Mouse (Mus musculus): ENCODE results near the gene Pkib. TPM values are rescaled to one million over a fixed set of nuclear protein-coding genes. Genes with fewer than 3 reads are reported as not detected.

Gene Pkib
- polyA plus RNA-seq, 1 experiment from 2014 or later: 1.2 TPM

DNA sequence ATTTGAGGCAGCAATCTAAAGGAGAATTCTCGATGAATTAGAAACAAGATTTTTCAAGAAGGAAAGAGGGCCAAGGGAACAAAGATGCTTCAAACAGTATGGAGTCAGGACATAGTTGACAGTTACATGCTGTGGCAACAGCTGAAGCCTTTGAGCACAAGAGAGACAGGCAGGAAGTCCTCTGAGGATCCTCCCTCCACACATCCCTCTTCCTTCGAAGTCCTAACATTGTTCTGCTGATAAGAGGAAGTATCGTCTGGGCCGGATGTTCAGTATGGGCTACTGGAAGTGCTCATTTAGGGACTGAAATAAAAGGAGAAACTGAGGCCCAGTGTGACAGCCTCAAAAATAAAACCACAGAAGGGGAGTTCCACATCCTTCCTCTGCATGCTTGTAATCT is 5.2 kb downstream of the Pkib start:
- Histone ChIP-seq H3K4me2 (ENCODE audit: low read depth, low read length) (no peak overlapping the region), H3K27me3 (replicated peaks; ENCODE audit: control insufficient read depth, insufficient read depth, low read length) (peaks cover 13% of the 10 kb centered on the region), H3K36me3 (ENCODE audit: control insufficient read depth, insufficient read depth, low read length) (no peaks in the 10 kb centered on the region), H3K9ac (ENCODE audit: low read depth, low read length) (no peak overlapping the region), H3K9me3 (ENCODE audit: control insufficient read depth, low read length) (no peaks in the 10 kb centered on the region), H3K4me3 (ENCODE audit: low read depth, low read length) (no peak overlapping the region), H3K4me1 (ENCODE audit: control insufficient read depth, insufficient read depth, low read length) (peaks cover 5% of the 10 kb centered on the region; the same call in 1 of the 2 replicates), H3K27ac (replicated peaks; ENCODE audit: low read depth, low read length) (no peak overlapping the region)
- 71% methylated on average over 4 of the region's 4 CpGs for WGBS
- DNase-seq (ENCODE audit: low spot score) (no peak), ATAC-seq (ENCODE audit: low read depth) (no peak)

DNA sequence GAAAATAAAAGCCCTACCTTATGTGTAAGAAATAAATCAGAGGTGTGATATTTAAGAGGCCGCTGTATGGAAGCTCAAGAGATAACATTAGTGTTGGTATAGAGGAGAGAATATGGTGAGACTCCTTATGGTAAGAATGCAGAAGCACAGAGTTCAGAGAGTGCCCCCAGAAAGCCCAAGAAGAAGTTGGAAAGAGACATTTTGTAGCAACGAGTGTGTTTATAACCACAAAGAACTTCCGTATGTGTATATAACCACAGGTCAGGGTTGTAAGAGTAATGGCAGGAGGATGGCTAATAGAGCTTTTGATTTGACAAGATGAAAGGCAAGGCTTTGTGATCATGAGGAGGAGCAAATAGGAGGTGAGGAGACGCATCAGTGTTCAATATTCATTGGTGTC is 6.5 kb downstream of the Pkib start:
- WGBS: 83% methylated on average over 4 of the region's 4 CpGs
- DNase-seq (ENCODE audit: low spot score): no peak
- Histone ChIP-seq H3K4me3 (ENCODE audit: low read depth, low read length) (no peak overlapping the region), H3K9me3 (ENCODE audit: control insufficient read depth, low read length) (no peaks in the 10 kb centered on the region), H3K27ac (replicated peaks; ENCODE audit: low read depth, low read length) (no peak overlapping the region), H3K9ac (ENCODE audit: low read depth, low read length) (no peak overlapping the region), H3K36me3 (ENCODE audit: control insufficient read depth, insufficient read depth, low read length) (no peaks in the 10 kb centered on the region), H3K27me3 (replicated peaks; ENCODE audit: control insufficient read depth, insufficient read depth, low read length) (peaks cover under 1% of the 10 kb centered on the region; the same call in 1 of the 2 replicates), H3K4me1 (ENCODE audit: control insufficient read depth, insufficient read depth, low read length) (no peaks in the 10 kb centered on the region), H3K4me2 (ENCODE audit: low read depth, low read length) (no peak overlapping the region)
- ATAC-seq (ENCODE audit: low read depth): no peak

DNA sequence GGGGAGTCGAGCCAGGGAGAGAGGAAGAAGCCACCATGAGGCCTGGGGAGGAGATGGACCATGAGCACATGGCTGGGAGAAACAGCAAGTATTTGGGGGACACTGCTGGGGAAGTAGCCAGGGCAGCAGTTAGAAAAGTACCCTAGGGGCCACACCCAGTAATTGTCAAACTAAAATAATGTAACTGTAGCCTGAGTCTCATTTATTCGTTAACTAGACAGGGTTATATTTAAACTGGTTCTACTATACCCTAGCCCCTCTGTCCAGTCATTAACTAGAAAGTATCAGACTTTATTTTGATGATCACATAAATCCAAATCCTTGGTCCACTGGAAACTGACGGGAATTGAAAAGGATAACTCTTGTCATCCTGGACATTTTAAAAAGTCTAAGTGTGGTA is 7.8 kb downstream of the Pkib start:
- no peak for DNase-seq (ENCODE audit: low spot score)
- Histone ChIP-seq H3K36me3 (ENCODE audit: control insufficient read depth, insufficient read depth, low read length) (no peaks in the 10 kb centered on the region), H3K4me2 (ENCODE audit: low read depth, low read length) (no peak overlapping the region), H3K4me1 (ENCODE audit: control insufficient read depth, insufficient read depth, low read length) (no peaks in the 10 kb centered on the region), H3K27me3 (replicated peaks; ENCODE audit: control insufficient read depth, insufficient read depth, low read length) (no peaks in the 10 kb centered on the region), H3K27ac (replicated peaks; ENCODE audit: low read depth, low read length) (no peak overlapping the region), H3K9ac (ENCODE audit: low read depth, low read length) (no peak overlapping the region), H3K4me3 (ENCODE audit: low read depth, low read length) (no peak overlapping the region), H3K9me3 (ENCODE audit: control insufficient read depth, low read length) (no peaks in the 10 kb centered on the region)
- ATAC-seq (ENCODE audit: low read depth): no peak
- 68% methylated on average over 3 of the region's 3 CpGs for WGBS

DNA sequence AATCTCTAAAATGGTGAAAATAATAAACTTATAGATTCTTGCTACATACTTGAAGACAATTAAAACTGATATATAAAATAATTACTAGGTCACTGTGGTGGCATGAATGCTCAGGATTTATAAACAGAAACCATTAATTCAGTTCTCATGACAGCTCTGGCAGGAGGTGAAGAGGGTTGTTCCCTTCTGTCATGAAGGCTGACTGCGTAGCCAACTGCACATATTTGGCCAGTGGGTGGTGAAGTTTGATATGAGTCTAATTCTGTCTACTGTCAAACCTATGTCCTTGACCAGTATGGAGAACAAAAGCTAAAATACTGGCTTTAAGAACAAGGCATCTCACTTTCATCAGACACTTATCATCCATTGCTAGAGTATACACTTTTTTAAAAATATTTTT is 21.5 kb downstream of the Pkib start:
- Histone ChIP-seq H3K4me2 (ENCODE audit: low read depth, low read length) (no peak overlapping the region), H3K9me3 (ENCODE audit: control insufficient read depth, low read length) (no peaks in the 10 kb centered on the region), H3K27ac (replicated peaks; ENCODE audit: low read depth, low read length) (no peak overlapping the region), H3K27me3 (replicated peaks; ENCODE audit: control insufficient read depth, insufficient read depth, low read length) (no peaks in the 10 kb centered on the region), H3K4me1 (ENCODE audit: control insufficient read depth, insufficient read depth, low read length) (no peaks in the 10 kb centered on the region), H3K9ac (ENCODE audit: low read depth, low read length) (no peak overlapping the region), H3K36me3 (ENCODE audit: control insufficient read depth, insufficient read depth, low read length) (no peaks in the 10 kb centered on the region), H3K4me3 (ENCODE audit: low read depth, low read length) (no peak overlapping the region)
- WGBS: 78% methylated on average over 1 of the region's 1 CpGs
- DNase-seq (ENCODE audit: low spot score) (no peak), ATAC-seq (ENCODE audit: low read depth) (no peak)

DNA sequence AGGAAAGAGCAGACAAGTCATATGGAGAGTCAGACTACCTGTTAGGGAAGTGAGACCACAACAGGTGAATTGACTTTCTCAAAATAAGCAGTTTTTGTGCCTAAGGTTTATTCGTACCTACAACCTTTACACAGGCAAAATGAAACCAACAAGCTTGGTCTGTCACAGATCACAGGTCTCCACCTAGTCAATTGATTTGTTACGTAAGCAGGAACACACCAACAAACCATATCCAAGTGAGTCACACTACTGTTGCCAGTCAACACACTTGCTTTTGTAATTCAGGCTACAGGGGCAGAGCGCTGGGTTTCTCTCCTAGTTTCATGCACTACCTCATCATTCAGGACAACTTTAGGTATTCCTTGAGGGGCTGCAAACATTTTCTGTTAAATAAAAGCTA is 28.7 kb downstream of the Pkib start:
- Histone ChIP-seq H3K9ac (ENCODE audit: low read depth, low read length) (no peak overlapping the region), H3K9me3 (ENCODE audit: control insufficient read depth, low read length) (no peaks in the 10 kb centered on the region), H3K27me3 (replicated peaks; ENCODE audit: control insufficient read depth, insufficient read depth, low read length) (no peaks in the 10 kb centered on the region), H3K4me3 (ENCODE audit: low read depth, low read length) (no peak overlapping the region), H3K27ac (replicated peaks; ENCODE audit: low read depth, low read length) (no peak overlapping the region), H3K36me3 (ENCODE audit: control insufficient read depth, insufficient read depth, low read length) (no peaks in the 10 kb centered on the region), H3K4me2 (ENCODE audit: low read depth, low read length) (no peak overlapping the region), H3K4me1 (ENCODE audit: control insufficient read depth, insufficient read depth, low read length) (no peaks in the 10 kb centered on the region)
- DNase-seq (ENCODE audit: low spot score) (no peak), ATAC-seq (ENCODE audit: low read depth) (no peak)
- 92% methylated on average over 3 of the region's 3 CpGs for WGBS

DNA sequence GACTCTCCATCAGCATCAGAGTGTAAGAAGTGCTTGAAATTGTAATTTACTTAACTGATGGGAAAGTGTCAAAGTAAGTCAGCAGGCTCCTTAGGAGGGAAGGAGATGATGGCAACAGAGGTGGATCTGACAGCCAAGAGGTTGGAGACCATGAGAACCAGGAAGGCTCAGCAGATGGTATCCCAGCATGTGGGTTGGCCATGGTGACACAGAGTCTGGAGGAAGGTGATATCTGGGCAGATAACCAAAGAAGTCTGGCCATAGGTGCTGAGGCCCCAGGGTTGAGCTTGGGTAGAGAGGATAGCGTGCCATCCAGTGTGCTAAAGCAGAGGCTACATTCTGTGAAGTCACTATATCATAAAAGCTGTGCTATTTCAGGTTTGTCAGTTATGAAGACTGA is 32.0 kb downstream of the Pkib start:
- 81% methylated on average over 1 of the region's 1 CpGs for WGBS

DNA sequence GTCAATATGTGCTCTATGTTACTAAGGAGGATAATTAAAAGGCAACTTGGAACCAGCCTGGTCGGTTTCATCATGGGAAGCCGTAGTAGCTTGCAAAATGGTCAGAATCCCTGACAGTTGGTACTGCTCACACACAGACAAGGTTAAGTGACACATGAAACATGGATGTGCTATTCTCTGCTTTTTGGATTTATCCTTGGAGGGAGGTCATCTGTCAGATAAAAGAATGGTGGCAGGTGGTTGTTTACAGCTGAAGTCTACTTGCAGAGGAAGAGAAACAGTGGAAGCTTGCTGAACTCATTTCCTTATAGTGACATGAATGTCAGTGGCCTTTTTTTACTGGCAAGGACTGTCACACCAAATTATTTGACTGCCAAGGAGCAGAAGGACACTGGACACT is 32.5 kb downstream of the Pkib start:
- Histone ChIP-seq H3K4me3 (ENCODE audit: low read depth, low read length) (no peak overlapping the region), H3K27ac (replicated peaks; ENCODE audit: low read depth, low read length) (no peak overlapping the region), H3K4me2 (ENCODE audit: low read depth, low read length) (no peak overlapping the region), H3K9ac (ENCODE audit: low read depth, low read length) (no peak overlapping the region), H3K36me3 (ENCODE audit: control insufficient read depth, insufficient read depth, low read length) (no peaks in the 10 kb centered on the region), H3K9me3 (ENCODE audit: control insufficient read depth, low read length) (no peaks in the 10 kb centered on the region), H3K4me1 (ENCODE audit: control insufficient read depth, insufficient read depth, low read length) (no peaks in the 10 kb centered on the region), H3K27me3 (replicated peaks; ENCODE audit: control insufficient read depth, insufficient read depth, low read length) (no peaks in the 10 kb centered on the region)
- DNase-seq (ENCODE audit: low spot score): no peak
- no peak for ATAC-seq (ENCODE audit: low read depth)
- WGBS: 95% methylated on average over 2 of the region's 2 CpGs

More for the DNA sequence above, 32.0 kb downstream of the Pkib start:
- H3K4me1 ChIP-seq (ENCODE audit: control insufficient read depth, insufficient read depth, low read length): no peaks in the 10 kb centered on the region
- no peak overlapping the region for H3K4me2 ChIP-seq (ENCODE audit: low read depth, low read length)
- H3K27ac ChIP-seq (replicated peaks; ENCODE audit: low read depth, low read length): no peak overlapping the region
- no peak overlapping the region for H3K4me3 ChIP-seq (ENCODE audit: low read depth, low read length)
- DNase-seq (ENCODE audit: low spot score): no peak
- no peaks in the 10 kb centered on the region for H3K27me3 ChIP-seq (replicated peaks; ENCODE audit: control insufficient read depth, insufficient read depth, low read length)
- H3K9me3 ChIP-seq (ENCODE audit: control insufficient read depth, low read length): no peaks in the 10 kb centered on the region
- H3K36me3 ChIP-seq (ENCODE audit: control insufficient read depth, insufficient read depth, low read length): no peaks in the 10 kb centered on the region
- no peak for ATAC-seq (ENCODE audit: low read depth)
- no peak overlapping the region for H3K9ac ChIP-seq (ENCODE audit: low read depth, low read length)

DNA sequence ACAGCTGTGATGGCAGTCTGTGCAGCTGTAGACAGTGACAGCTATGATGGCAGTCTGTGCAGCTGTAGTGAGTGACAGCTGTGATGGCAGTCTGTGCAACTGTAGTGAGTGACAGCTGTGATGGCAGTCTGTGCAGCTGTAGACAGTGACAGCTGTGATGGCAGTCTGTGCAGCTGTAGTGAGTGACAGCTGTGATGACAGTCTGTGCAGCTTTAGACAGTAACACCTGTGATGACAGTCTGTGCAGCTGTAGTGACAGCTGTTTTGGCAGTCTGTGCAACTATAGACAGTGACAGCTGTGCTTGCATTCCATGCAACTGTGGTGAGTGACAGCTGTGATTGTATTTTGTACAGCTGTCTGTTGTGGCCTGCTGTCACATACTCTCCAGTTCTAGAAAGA is 44.0 kb downstream of the Pkib start:
- Histone ChIP-seq H3K27me3 (replicated peaks; ENCODE audit: control insufficient read depth, insufficient read depth, low read length) (no peaks in the 10 kb centered on the region), H3K9me3 (ENCODE audit: control insufficient read depth, low read length) (no peaks in the 10 kb centered on the region), H3K4me3 (ENCODE audit: low read depth, low read length) (no peak overlapping the region), H3K36me3 (ENCODE audit: control insufficient read depth, insufficient read depth, low read length) (no peaks in the 10 kb centered on the region), H3K4me1 (ENCODE audit: control insufficient read depth, insufficient read depth, low read length) (no peaks in the 10 kb centered on the region), H3K27ac (replicated peaks; ENCODE audit: low read depth, low read length) (no peak overlapping the region), H3K4me2 (ENCODE audit: low read depth, low read length) (no peak overlapping the region), H3K9ac (ENCODE audit: low read depth, low read length) (no peak overlapping the region)
- ATAC-seq (ENCODE audit: low read depth) (no peak), DNase-seq (ENCODE audit: low spot score) (no peak)

DNA sequence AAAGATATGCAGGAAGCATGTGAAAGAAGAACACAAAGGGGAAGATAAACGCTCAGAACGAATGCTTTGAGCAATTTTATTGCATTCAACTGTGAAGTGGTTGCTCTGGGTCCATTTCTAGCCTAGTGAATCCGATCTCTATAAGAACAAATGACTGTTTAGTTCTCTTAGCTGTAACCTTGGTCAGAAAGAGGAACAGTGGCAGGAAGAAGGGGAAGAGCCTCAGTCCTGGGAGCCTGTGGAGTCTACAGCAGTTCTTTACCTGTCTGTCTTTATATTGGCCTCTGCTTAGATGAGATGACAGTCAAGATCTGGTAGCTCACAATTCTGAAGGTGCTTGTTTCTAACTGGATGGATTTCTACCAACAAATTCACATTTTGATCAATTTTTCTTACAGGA is 56.2 kb downstream of the Pkib start:
- DNase-seq (ENCODE audit: low spot score) (no peak), ATAC-seq (ENCODE audit: low read depth) (no peak)
- H3K4me2 ChIP-seq (ENCODE audit: low read depth, low read length): no peak overlapping the region
- no peak overlapping the region for H3K4me3 ChIP-seq (ENCODE audit: low read depth, low read length)
- H3K27me3 ChIP-seq (replicated peaks; ENCODE audit: control insufficient read depth, insufficient read depth, low read length): no peaks in the 10 kb centered on the region
- H3K4me1 ChIP-seq (ENCODE audit: control insufficient read depth, insufficient read depth, low read length): no peaks in the 10 kb centered on the region
- H3K9ac ChIP-seq (ENCODE audit: low read depth, low read length): no peak overlapping the region
- no peak overlapping the region for H3K27ac ChIP-seq (replicated peaks; ENCODE audit: low read depth, low read length)
- 65% methylated on average over 3 of the region's 3 CpGs for WGBS
- no peaks in the 10 kb centered on the region for H3K36me3 ChIP-seq (ENCODE audit: control insufficient read depth, insufficient read depth, low read length)
- no peaks in the 10 kb centered on the region for H3K9me3 ChIP-seq (ENCODE audit: control insufficient read depth, low read length)

Data from embryonic facial prominence, embryonic 14.5 days (tissue).